In the genomic region with DNA sequence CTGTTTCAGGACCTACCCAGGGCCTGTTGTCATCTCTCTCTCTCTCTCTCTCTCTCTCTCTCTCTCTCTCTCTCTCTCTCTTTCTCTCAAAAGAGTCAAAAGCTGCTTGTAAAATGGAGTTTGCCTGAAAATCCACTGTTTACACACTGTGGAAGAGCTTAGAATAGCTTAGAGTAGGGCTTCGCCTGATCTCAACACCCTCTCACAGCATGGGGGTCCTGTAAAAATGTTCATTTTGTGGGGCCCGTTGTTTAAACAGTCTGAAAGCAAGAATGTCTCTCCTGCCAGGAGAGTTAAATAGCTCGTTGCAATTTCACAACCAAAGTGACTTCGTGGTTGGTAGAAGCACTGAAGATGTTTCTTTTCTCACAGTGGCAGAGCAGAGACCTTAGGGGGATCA, we compare ENCODE assay signal across 18 mouse cellular contexts. TPM values are rescaled to one million over a fixed set of nuclear protein-coding genes. Genes with fewer than 3 reads are reported as not detected.
DNase-seq lines count a peak whose midpoint lies in the region; ATAC-seq lines count a peak whose summit lies in the region.
"Had no signal": no experiment of that assay in that cellular context is flagged by ENCODE, and none has a peak within 500 bp of the region (broad histone marks: within the 10 kb centered on the region; RNA-seq: fewer than 3 reads in every experiment).

No protein-coding gene starts in this region.

- no peak overlapping the region for H3K9ac ChIP-seq in lung, embryonic 15.5 days
- H3K9ac ChIP-seq in kidney, embryonic 14.5 days (ENCODE audit: low read depth, low read length) = no peak overlapping the region
- H3K9ac ChIP-seq: embryonic facial prominence, embryonic 12.5 days; forebrain, embryonic 13.5 days; forebrain, embryonic 15.5 days had no signal

- H3K4me2 ChIP-seq in lung, embryonic 15.5 days = 0 out of 2 replicates have a peak overlapping the region, but pooled peaks have one; percentile 9
- H3K4me2 ChIP-seq in kidney, embryonic 14.5 days (replicated peaks; ENCODE audit: low read depth, low read length) = no peak overlapping the region
- H3K4me2 ChIP-seq: embryonic facial prominence, embryonic 12.5 days; forebrain, embryonic 13.5 days; forebrain, embryonic 15.5 days had no signal

- no peaks in the 10 kb centered on the region for H3K36me3 ChIP-seq in lung, embryonic 15.5 days
- H3K36me3 ChIP-seq in limb, embryonic 10.5 days = no peaks in the 10 kb centered on the region
- no peaks in the 10 kb centered on the region for H3K36me3 ChIP-seq in kidney, embryonic 14.5 days (ENCODE audit: control insufficient read depth, insufficient read depth, low read length)
- H3K36me3 ChIP-seq: embryonic facial prominence, embryonic 10.5 days; embryonic facial prominence, embryonic 12.5 days; forebrain, embryonic 15.5 days had no signal

- H3K4me1 ChIP-seq in lung, embryonic 15.5 days = peaks cover 8% of the 10 kb centered on the region; the same call in 1 of the 2 replicates
- 0 out of 2 replicates have a peak, but pooled peaks cover 16% of the 10 kb centered on the region for H3K4me1 ChIP-seq in limb, embryonic 10.5 days
- no peaks in the 10 kb centered on the region for H3K4me1 ChIP-seq in kidney, embryonic 14.5 days (ENCODE audit: control insufficient read depth, insufficient read depth, low read length)
- H3K4me1 ChIP-seq: embryonic facial prominence, embryonic 10.5 days; embryonic facial prominence, embryonic 12.5 days; forebrain, embryonic 13.5 days; forebrain, embryonic 15.5 days had no signal

- no peaks in the 10 kb centered on the region for H3K27me3 ChIP-seq in lung, embryonic 15.5 days
- no peaks in the 10 kb centered on the region for H3K27me3 ChIP-seq in limb, embryonic 10.5 days (ENCODE audit: low read depth, poor library complexity, severe bottlenecking)
- no peaks in the 10 kb centered on the region for H3K27me3 ChIP-seq in kidney, embryonic 14.5 days (ENCODE audit: control insufficient read depth, insufficient read depth, low read length)
- H3K27me3 ChIP-seq: embryonic facial prominence, embryonic 12.5 days; forebrain, embryonic 13.5 days; forebrain, embryonic 15.5 days had no signal

- 44% methylated on average over 4 of the region's 4 CpGs for WGBS in lung, embryonic 15.5 days
- 81% methylated on average over 4 of the region's 4 CpGs for WGBS in limb, embryonic 10.5 days
- WGBS in kidney, embryonic 14.5 days = 74% methylated on average over 4 of the region's 4 CpGs

- ATAC-seq in lung, embryonic 15.5 days (ENCODE audit: borderline replicate concordance, extremely low read depth, low FRiP score, low TSS enrichment) = peak; percentile 23; the same call in 1 of the 2 replicates
- no peak for ATAC-seq in kidney, embryonic 14.5 days (ENCODE audit: low FRiP score, low TSS enrichment)
- ATAC-seq: forebrain, embryonic 13.5 days; forebrain, embryonic 15.5 days had no signal

- no peak overlapping the region for H3K4me3 ChIP-seq in lung, embryonic 15.5 days
- H3K4me3 ChIP-seq in limb, embryonic 10.5 days = no peak overlapping the region
- H3K4me3 ChIP-seq in kidney, embryonic 14.5 days (ENCODE audit: low read length) = no peak overlapping the region
- H3K4me3 ChIP-seq: embryonic facial prominence, embryonic 10.5 days; embryonic facial prominence, embryonic 12.5 days; forebrain, embryonic 13.5 days; forebrain, embryonic 15.5 days had no signal

- H3K9me3 ChIP-seq in lung, embryonic 15.5 days = no peaks in the 10 kb centered on the region
- no peaks in the 10 kb centered on the region for H3K9me3 ChIP-seq in limb, embryonic 10.5 days (replicated peaks)
- H3K9me3 ChIP-seq in kidney, embryonic 14.5 days (ENCODE audit: control insufficient read depth, low read length) = no peaks in the 10 kb centered on the region
- H3K9me3 ChIP-seq: embryonic facial prominence, embryonic 10.5 days; embryonic facial prominence, embryonic 12.5 days; forebrain, embryonic 13.5 days; forebrain, embryonic 15.5 days had no signal

- H3K27ac ChIP-seq in lung, embryonic 15.5 days = peak overlapping the region; percentile 70
- 0 out of 2 replicates have a peak overlapping the region, but pooled peaks have one; percentile 22 for H3K27ac ChIP-seq in limb, embryonic 10.5 days
- no peak overlapping the region for H3K27ac ChIP-seq in kidney, embryonic 14.5 days (ENCODE audit: low read depth, low read length)
- H3K27ac ChIP-seq: embryonic facial prominence, embryonic 10.5 days; embryonic facial prominence, embryonic 12.5 days; forebrain, embryonic 13.5 days; forebrain, embryonic 15.5 days had no signal

- DNase-seq in lung, postnatal 10 days = no peak
- DNase-seq in forelimb bud, embryonic 11.5 days (ENCODE audit: low read depth, low spot score) = peak; percentile 28
- DNase-seq in limb, embryonic 10.5 days (ENCODE audit: low spot score) = no peak
- DNase-seq in cerebellum, postnatal 25 days = no peak
- DNase-seq: adrenal gland, adult 2 months; adrenal gland, postnatal 10 days; adrenal gland, postnatal 25 days; cerebellum, adult 11 months; cerebellum, adult 18-20 months; cerebellum, adult 8-10 months; cerebellum, adult 9-11 months; cerebellum, postnatal 14 days had no signal

RNA-seq across cellular contexts. Expression of a gene that starts 59.2 kb away (rescaled TPM):
- 3.3 and 3.6 TPM in 2 replicates for polyA plus RNA-seq in lung, embryonic 15.5 days (2015; fragmentation: Nextera tagmentation; extraction: Ambion mirVana)
- 2.9 and 3.1 TPM in 2 replicates for polyA plus RNA-seq in limb, embryonic 10.5 days (2016; fragmentation: Nextera tagmentation; extraction: Ambion mirVana)
- polyA plus RNA-seq in kidney, embryonic 14.5 days (2014; fragmentation: Nextera tagmentation; extraction: Ambion mirVana) = 4.2 and 5.3 TPM in 2 replicates
